Mouse (Mus musculus): ENCODE data around the gene Olfr1299. TPM values are rescaled to one million over a fixed set of nuclear protein-coding genes. Genes with fewer than 3 reads are reported as not detected.

Olfr1299 gene
- polyA plus RNA-seq (2016; fragmentation: Nextera tagmentation; extraction: Ambion mirVana) = not detected in 2 replicates

- Histone ChIP-seq H3K4me1 (no peaks in the 10 kb centered on the region), H3K9ac (replicated peaks) (no peak within 1 kb of the TSS), H3K27ac (replicated peaks) (no peak within 1 kb of the TSS), H3K4me2 (replicated peaks) (no peak within 1 kb of the TSS), H3K9me3 (no peaks in the 10 kb centered on the region), H3K27me3 (no peaks in the 10 kb centered on the region), H3K4me3 (no peak within 1 kb of the TSS), H3K36me3 (no peaks in the 10 kb centered on the region)
- ATAC-seq (ENCODE audit: low FRiP score, low read depth) = no peak
- 79% methylated on average over 4 of the region's 4 CpGs for WGBS
These were observed at the start of gene Olfr1299 for GRCm38 (mm10) chr2:111661119-111661518. Olfr1299 (plus strand) TSS chr2:111661419.

- Histone ChIP-seq H3K36me3 (no peaks in the 10 kb centered on the region), H3K9me3 (no peaks in the 10 kb centered on the region), H3K4me3 (no peak within 1 kb of the TSS), H3K9ac (replicated peaks) (no peak within 1 kb of the TSS), H3K27ac (replicated peaks) (no peak within 1 kb of the TSS), H3K4me1 (no peaks in the 10 kb centered on the region), H3K4me2 (replicated peaks) (no peak within 1 kb of the TSS), H3K27me3 (no peaks in the 10 kb centered on the region)
- WGBS = 71% methylated on average over 1 of the region's 1 CpGs
- ATAC-seq (ENCODE audit: low FRiP score, low read depth) = no peak
These were observed 34.8 kb upstream of the Olfr1299 start, which contains the start of gene Olfr1297 for GRCm38 (mm10) chr2:111626397-111626796. Olfr1297 (minus strand) TSS chr2:111626497.

- Histone ChIP-seq H3K4me2 (replicated peaks) (no peak within 1 kb of the TSS), H3K36me3 (no peaks in the 10 kb centered on the region), H3K27ac (replicated peaks) (no peak within 1 kb of the TSS), H3K27me3 (no peaks in the 10 kb centered on the region), H3K4me1 (no peaks in the 10 kb centered on the region), H3K4me3 (no peak within 1 kb of the TSS), H3K9me3 (no peaks in the 10 kb centered on the region), H3K9ac (replicated peaks) (no peak within 1 kb of the TSS)
- ATAC-seq (ENCODE audit: low FRiP score, low read depth) = no peak
- 79% methylated on average over 1 of the region's 1 CpGs for WGBS
These were observed 12.1 kb upstream of the Olfr1299 start, which contains the start of gene Olfr1298 for GRCm38 (mm10) chr2:111649101-111649500. Olfr1298 (minus strand) TSS chr2:111649201.

Other genes starting within 250 kb of the Olfr1299 start
- not detected in 2 replicates for gene Olfr1286, start 238.3 kb upstream of the Olfr1299 start, polyA plus RNA-seq (2016; fragmentation: Nextera tagmentation; extraction: Ambion mirVana)
- not detected in 2 replicates for gene Olfr1287, start 212.3 kb upstream of the Olfr1299 start, polyA plus RNA-seq (2016; fragmentation: Nextera tagmentation; extraction: Ambion mirVana)
- not detected in 2 replicates for gene Olfr1288, start 187.3 kb upstream of the Olfr1299 start, polyA plus RNA-seq (2016; fragmentation: Nextera tagmentation; extraction: Ambion mirVana)
- gene Olfr1289, start 180.6 kb upstream of the Olfr1299 start, polyA plus RNA-seq (2016; fragmentation: Nextera tagmentation; extraction: Ambion mirVana) = not detected in 2 replicates
- gene Olfr1290, start 167.6 kb upstream of the Olfr1299 start, polyA plus RNA-seq (2016; fragmentation: Nextera tagmentation; extraction: Ambion mirVana) = not detected in 2 replicates
- not detected in 2 replicates for gene Olfr1291-ps1, start 164.2 kb upstream of the Olfr1299 start, polyA plus RNA-seq (2016; fragmentation: Nextera tagmentation; extraction: Ambion mirVana)
- gene Olfr1293-ps, start 136.2 kb upstream of the Olfr1299 start, polyA plus RNA-seq (2016; fragmentation: Nextera tagmentation; extraction: Ambion mirVana) = not detected in 2 replicates
- not detected in 2 replicates for gene Olfr1294, start 121.1 kb upstream of the Olfr1299 start, polyA plus RNA-seq (2016; fragmentation: Nextera tagmentation; extraction: Ambion mirVana)
- gene Olfr1295, start 91.7 kb upstream of the Olfr1299 start, polyA plus RNA-seq (2016; fragmentation: Nextera tagmentation; extraction: Ambion mirVana) = not detected in 2 replicates
- gene Olfr1297, start 34.9 kb upstream of the Olfr1299 start, polyA plus RNA-seq (2016; fragmentation: Nextera tagmentation; extraction: Ambion mirVana) = not detected in 2 replicates
- not detected in 2 replicates for gene Olfr1298, start 12.2 kb upstream of the Olfr1299 start, polyA plus RNA-seq (2016; fragmentation: Nextera tagmentation; extraction: Ambion mirVana)
- gene Olfr1301, start 89.6 kb downstream of the Olfr1299 start, polyA plus RNA-seq (2016; fragmentation: Nextera tagmentation; extraction: Ambion mirVana) = not detected in 2 replicates
- not detected in 2 replicates for gene Olfr1302, start 116.0 kb downstream of the Olfr1299 start, polyA plus RNA-seq (2016; fragmentation: Nextera tagmentation; extraction: Ambion mirVana)
- gene Olfr1303, start 158.9 kb downstream of the Olfr1299 start, polyA plus RNA-seq (2016; fragmentation: Nextera tagmentation; extraction: Ambion mirVana) = not detected in 2 replicates
- not detected in 2 replicates for gene Olfr1305, start 215.7 kb downstream of the Olfr1299 start, polyA plus RNA-seq (2016; fragmentation: Nextera tagmentation; extraction: Ambion mirVana)